Mouse (Mus musculus) heart, embryonic 16.5 days (tissue): ENCODE results near the gene Rpl12. TPM values are rescaled to one million over a fixed set of nuclear protein-coding genes. Genes with fewer than 3 reads are reported as not detected.
"Not testable (repeated sequence)": the region's sequence is repeated elsewhere in the genome, so short reads cannot be mapped to it uniquely, and the experiment has no call there.

Experiments used
- ATAC-seq: fragments of 200-750 bp; cut with Nextera tagmentation; replicated peaks from 2 replicates; pipeline ENCODE4 v1.8.0; 2017; ENCODE audit warnings: moderate number of reproducible peaks; ENCODE audit not compliant: insufficient read depth, low FRiP score; ENCODE audit errors: extremely low read depth
- H3K27ac ChIP-seq: fragments of 300-500 bp; sonication (generic); 2 replicates; pipeline ENCODE4 v1.5.1; 2014; ENCODE audit warnings: mild to moderate bottlenecking, low read length, control low read depth, moderate library complexity
- H3K27me3 ChIP-seq: fragments of 300-500 bp; sonication (generic); 2 replicates; pipeline ENCODE4 v1.6.1; 2014; ENCODE audit warnings: low read length, mixed read lengths; ENCODE audit not compliant: control insufficient read depth, insufficient read depth
- H3K36me3 ChIP-seq: fragments of 300-500 bp; sonication (generic); 2 replicates; pipeline ENCODE4 v1.6.1; 2014; ENCODE audit not compliant: control insufficient read depth, insufficient read depth
- H3K4me1 ChIP-seq: fragments of 300-500 bp; sonication (generic); 2 replicates; pipeline ENCODE4 v1.6.1; 2014; ENCODE audit warnings: low read length, mixed read lengths; ENCODE audit not compliant: control insufficient read depth, insufficient read depth
- H3K4me2 ChIP-seq: fragments of 300-500 bp; sonication (generic); 2 replicates; pipeline ENCODE4 v1.6.1; 2014; ENCODE audit warnings: low read depth, mild to moderate bottlenecking, control low read depth, low read length
- H3K4me3 ChIP-seq: fragments of 300-500 bp; sonication (generic); 2 replicates; pipeline ENCODE4 v1.5.1; 2014; ENCODE audit warnings: mild to moderate bottlenecking, control low read depth, low read length
- H3K9ac ChIP-seq: fragments of 300-500 bp; sonication (generic); 2 replicates; pipeline ENCODE4 v1.6.1; 2014; ENCODE audit warnings: low read length, control low read depth
- H3K9me3 ChIP-seq: fragments of 300-500 bp; sonication (generic); replicated peaks from 2 replicates; pipeline ENCODE4 v1.6.1; 2016; ENCODE audit warnings: low read length; ENCODE audit not compliant: control insufficient read depth
- WGBS: fragments of 180-500 bp; shearing (Covaris S2); extraction: QIAGEN DNeasy Blood & Tissue Kit; methylation state at CpG from one replicate; pipeline ENCODE4 v1.1.7; 2014; 5-methylcytosine and 5-hydroxymethylcytosine counted together
- polyA plus RNA-seq: library from polyadenylated mRNA; unstranded; fragments of >200 nt; fragmentation: Nextera tagmentation; extraction: Ambion mirVana; gene quantifications from 2 replicates; pipeline ENCODE4 v1.2.1, GENCODE M21; 2015

Gene Rpl12
- polyA plus RNA-seq, 1 experiment from 2014 or later, result 92.2 TPM

DNA sequence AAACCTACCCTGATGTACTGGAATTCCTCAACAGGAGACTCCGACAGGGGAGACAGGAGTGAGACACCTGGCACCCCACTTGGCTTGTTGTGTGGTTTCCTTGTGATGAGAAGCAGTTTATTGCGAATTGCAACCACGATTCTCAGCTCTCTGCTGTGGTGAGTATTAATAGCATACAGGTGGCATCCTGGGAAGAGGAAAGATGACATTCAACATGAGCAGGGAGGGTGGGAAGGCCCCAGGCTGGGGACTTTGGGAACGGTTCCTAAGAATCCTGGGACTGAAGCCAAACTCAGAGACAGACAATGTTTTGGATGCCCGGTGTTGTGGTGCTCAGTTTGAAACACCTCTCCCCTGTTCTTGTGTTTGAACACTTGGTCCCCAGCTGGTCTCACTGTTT lies 43.7 kb downstream of the Rpl12 start:
- Histone ChIP-seq H3K4me2 (no peak overlapping the region), H3K4me3 (no peak overlapping the region)
- ATAC-seq, result no peak

DNA sequence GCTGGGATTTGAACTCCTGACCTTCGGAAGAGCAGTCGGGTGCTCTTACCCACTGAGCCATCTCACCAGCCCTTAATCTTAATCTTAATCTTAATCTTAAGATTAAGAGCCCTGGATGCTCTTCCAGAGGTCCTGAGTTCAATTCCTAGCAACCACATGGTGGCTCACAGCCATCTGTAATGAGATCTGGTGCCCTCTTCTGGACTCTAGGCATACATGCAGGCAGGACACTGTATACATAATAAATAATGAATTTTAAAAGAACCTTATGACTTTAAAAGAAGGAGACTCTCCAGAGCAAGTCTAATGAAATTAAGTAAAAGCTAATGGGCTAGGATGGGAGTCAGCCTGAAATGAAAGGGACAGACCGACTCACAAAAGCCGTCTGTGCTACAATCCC lies 47.7 kb downstream of the Rpl12 start:
- not testable (repeated sequence) for H3K27me3 ChIP-seq, H3K27ac ChIP-seq, H3K4me3 ChIP-seq, H3K36me3 ChIP-seq, ATAC-seq, H3K4me2 ChIP-seq, H3K9me3 ChIP-seq, H3K4me1 ChIP-seq, H3K9ac ChIP-seq
- 86% methylated on average over 4 of the region's 4 CpGs for WGBS

More for the DNA sequence above, 43.7 kb downstream of the Rpl12 start:
- H3K9me3 ChIP-seq, result no peaks in the 10 kb centered on the region
- peaks cover 7% of the 10 kb centered on the region; the same call in 1 of the 2 replicates for H3K4me1 ChIP-seq
- no peaks in the 10 kb centered on the region for H3K27me3 ChIP-seq
- no peak overlapping the region for H3K27ac ChIP-seq
- H3K9ac ChIP-seq, result no peak overlapping the region
- H3K36me3 ChIP-seq, result no peaks in the 10 kb centered on the region
- 47% methylated on average over 5 of the region's 5 CpGs for WGBS

DNA sequence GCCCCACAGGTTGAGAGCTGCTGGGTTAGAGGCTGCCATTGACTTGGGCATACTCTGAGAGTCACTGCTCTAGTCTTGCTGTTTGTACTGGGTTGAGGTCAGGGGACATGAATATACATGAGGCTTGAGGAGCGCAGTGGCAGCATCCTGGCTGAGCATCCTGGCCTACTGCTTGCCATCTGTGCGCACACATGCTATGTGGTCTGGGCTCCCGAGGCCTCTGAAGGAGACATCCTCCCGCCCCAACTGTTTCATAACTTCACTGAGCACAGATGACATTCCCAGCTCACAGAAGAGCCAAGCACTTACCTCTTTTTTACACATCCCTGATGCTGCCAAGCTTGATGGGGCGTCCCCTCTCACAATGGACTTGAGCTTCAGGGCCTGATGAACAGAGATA lies 53.5 kb downstream of the Rpl12 start:
- H3K36me3 ChIP-seq, result no peaks in the 10 kb centered on the region
- ATAC-seq, result no peak
- no peaks in the 10 kb centered on the region for H3K27me3 ChIP-seq
- no peak overlapping the region for H3K27ac ChIP-seq
- 78% methylated on average over 5 of the region's 5 CpGs for WGBS
- H3K9ac ChIP-seq, result no peak overlapping the region
- H3K4me3 ChIP-seq, result no peak overlapping the region
- no peaks in the 10 kb centered on the region for H3K9me3 ChIP-seq
- H3K4me2 ChIP-seq, result no peak overlapping the region
- H3K4me1 ChIP-seq, result no peaks in the 10 kb centered on the region

Other genes starting within 250 kb of the Rpl12 start
- gene Cdk9, start 248.5 kb upstream of the Rpl12 start, polyA plus RNA-seq, result 57.1 and 59.8 TPM in 2 replicates
- 32.4 and 33.6 TPM in 2 replicates for gene Sh2d3c, start 240.5 kb upstream of the Rpl12 start, polyA plus RNA-seq
- gene 6330409D20Rik, start 220.5 kb upstream of the Rpl12 start, polyA plus RNA-seq, result 0.17 and 0.26 TPM in 2 replicates
- gene Tor2a, start 204.3 kb upstream of the Rpl12 start, polyA plus RNA-seq, result 38.1 and 38.9 TPM in 2 replicates
- 0.34 and 0.43 TPM in 2 replicates for gene Ttc16, start 185.9 kb upstream of the Rpl12 start, polyA plus RNA-seq
- gene Ptrh1, start 185.8 kb upstream of the Rpl12 start, polyA plus RNA-seq, result 5.2 and 6.1 TPM in 2 replicates
- 0.53 and 0.70 TPM in 2 replicates for gene Cfap157, start 177.1 kb upstream of the Rpl12 start, polyA plus RNA-seq
- gene Stxbp1, start 114.3 kb upstream of the Rpl12 start, polyA plus RNA-seq, result 28.0 and 29.2 TPM in 2 replicates
- gene Fam129b, start 85.4 kb upstream of the Rpl12 start, polyA plus RNA-seq, result 44.9 and 57.3 TPM in 2 replicates
- 8.2 and 8.8 TPM in 2 replicates for gene Lrsam1, start 55 bp downstream of the Rpl12 start, polyA plus RNA-seq
- gene Slc2a8, start 20.5 kb downstream of the Rpl12 start, polyA plus RNA-seq, result 24.3 and 25.4 TPM in 2 replicates
- 8.2 and 8.3 TPM in 2 replicates for gene Garnl3, start 170.1 kb downstream of the Rpl12 start, polyA plus RNA-seq